Mouse (Mus musculus) adrenal gland, adult 10 weeks (tissue): Measurements from ENCODE around the gene Ctso. TPM values are rescaled to one million over a fixed set of nuclear protein-coding genes. Genes with fewer than 3 reads are reported as not detected.

Experiments
- polyA plus RNA-seq: library from polyadenylated mRNA; stranded (reverse); fragments of 350-450 nt; fragmentation: Illumina TruSeq; extraction: RNeasy Lipid Tissue Mini Kit (QIAGEN cat#74804); gene quantifications from one replicate; pipeline ENCODE4 v1.2.3, GENCODE M21; 2014; ENCODE audit warnings: low read depth, low replicate concordance

Gene Ctso
- 290 TPM for polyA plus RNA-seq

DNA sequence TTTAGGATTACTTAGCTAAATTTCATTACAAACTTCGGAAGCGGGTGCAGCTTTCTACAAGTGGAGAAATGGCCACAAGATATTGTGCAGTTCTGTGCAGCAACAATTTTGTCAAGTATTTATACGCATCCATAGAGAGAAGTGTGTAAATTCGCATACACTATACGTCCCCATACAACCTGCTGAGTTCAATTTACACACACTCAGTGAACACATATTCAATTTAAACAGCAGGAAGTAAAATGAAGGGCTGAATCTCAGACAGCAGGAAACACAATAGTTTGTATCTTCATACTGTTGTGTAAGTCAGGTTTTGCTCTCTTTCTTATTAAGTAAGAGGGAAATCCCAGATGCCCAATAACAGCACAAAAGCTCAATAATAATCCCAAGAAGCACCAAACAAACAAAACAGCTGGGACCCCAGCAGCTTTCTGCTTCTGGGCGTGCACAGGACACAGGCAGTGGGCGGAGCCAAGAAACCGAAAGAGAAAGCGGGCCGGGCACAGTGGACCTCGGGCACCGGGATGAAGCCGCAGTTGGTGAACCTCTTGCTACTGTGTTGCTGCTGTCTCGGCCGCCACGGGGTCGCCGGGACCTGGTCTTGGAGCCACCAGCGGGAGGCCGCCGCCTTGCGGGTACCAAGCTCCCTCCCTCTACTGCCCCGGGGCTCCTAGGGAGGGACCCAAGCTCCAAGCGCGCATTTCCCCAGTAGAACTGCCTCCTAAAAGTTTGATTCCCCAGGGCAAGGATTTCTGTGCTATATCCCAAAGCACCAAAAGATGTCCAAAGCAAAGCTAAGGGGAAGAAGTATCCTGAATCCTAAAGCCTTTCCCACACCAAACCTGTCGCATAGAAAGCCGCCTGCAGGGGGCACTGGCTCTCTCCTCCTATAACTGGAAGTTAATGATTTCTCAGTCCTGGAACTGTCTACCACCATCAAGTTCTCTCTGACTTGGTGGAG lies at the start of gene Ctso:
Ctso (plus strand) TSS at position 461 of the 961 bp plus-strand sequence.

DNA sequence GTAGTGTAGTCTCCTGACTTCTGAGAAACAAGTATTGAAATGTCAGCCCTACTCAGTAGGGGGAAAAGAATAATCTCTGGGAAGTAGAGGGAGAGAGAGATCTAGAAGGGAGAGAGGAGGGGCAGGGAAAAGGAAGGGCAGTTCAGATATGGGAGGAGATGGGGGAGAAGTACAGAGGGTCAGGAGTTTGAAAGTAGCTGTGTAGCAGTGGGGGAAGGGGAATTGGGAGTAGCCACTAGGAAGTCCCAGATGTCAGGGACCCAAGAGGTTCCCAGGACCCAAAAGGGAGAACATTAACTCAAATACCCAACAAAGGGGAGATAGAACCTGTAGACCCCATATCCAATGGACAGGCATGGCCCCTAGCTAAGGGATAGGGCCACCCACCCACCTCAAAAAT lies 43.7 kb downstream of the Ctso start, which contains the start of gene Tdo2:
Tdo2 (minus strand) TSS at position 101 of the 400 bp plus-strand sequence.

DNA sequence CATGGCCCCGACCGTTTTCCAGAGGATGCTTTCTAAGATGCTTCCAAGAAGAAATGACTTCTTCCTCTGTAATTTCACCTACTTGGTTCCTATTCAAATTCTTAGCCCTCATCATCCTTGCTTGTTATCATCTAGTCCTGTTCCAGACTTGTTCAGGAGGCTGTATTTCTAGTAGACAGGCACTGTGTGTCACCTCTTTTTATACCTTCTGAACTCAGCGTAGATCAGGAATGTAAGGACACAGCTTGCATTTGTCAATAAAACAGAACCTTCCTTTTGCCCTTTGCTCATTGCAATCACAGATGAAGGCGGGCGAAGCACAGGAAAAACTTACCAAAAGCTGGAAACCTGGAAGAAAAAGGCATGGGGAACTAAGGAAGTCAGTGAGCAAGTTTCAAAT lies 49.6 kb downstream of the Ctso start, which contains the start of gene Asic5:
Asic5 (plus strand) TSS at position 301 of the 400 bp plus-strand sequence.

Other genes with a start within 250 kb of the Ctso start
- 1.9 TPM for gene Tdo2, start 43.6 kb downstream of the Ctso start, polyA plus RNA-seq
- not detected for gene Asic5, start 49.7 kb downstream of the Ctso start, polyA plus RNA-seq
- 24.5 TPM for gene Gucy1b1, start 142.1 kb downstream of the Ctso start, polyA plus RNA-seq
- gene Gucy1a1, start 213.2 kb downstream of the Ctso start, polyA plus RNA-seq = 69.6 TPM